Mouse (Mus musculus): Measurements from ENCODE around the gene Rab29. TPM values are rescaled to one million over a fixed set of nuclear protein-coding genes. Genes with fewer than 3 reads are reported as not detected.
"Not testable (repeated sequence)": the region's sequence is repeated elsewhere in the genome, so short reads cannot be mapped to it uniquely, and the experiment has no call there.

Rab29 gene
- polyA plus RNA-seq, 1 experiment from 2014 or later, result 20.1 TPM

DNA sequence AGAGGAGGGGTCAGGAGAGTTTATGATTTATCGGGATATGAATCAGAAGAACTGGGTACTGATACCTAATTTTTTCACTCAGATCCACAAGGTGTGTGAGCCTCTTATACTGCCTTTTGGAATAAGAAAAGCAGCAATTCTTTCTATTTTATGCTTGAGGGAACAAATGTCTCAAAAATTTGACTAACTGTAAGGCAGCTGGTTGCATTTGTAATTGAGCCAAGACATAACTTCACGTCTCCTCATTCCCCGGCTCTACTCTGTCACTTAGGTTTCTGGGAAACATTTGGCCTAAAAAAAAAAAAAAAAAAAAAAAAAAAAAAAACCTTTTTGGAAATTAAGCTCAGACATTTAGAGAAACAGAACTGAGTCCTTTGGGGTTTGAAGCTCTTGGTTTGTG is 19.6 kb downstream of the Rab29 start:
- no peaks in the 10 kb centered on the region for H3K9me3 ChIP-seq (ENCODE audit: low read length)
- no peak for ATAC-seq (ENCODE audit: low FRiP score, low TSS enrichment)
- WGBS, result 67% methylated on average over 3 of the region's 3 CpGs

GRCm38 (mm10) chr1:131890043-131890658 is 23.1 kb downstream of the Rab29 start:
- Histone ChIP-seq H3K4me2 (replicated peaks; ENCODE audit: low read depth, low read length) (no peak overlapping the region), H3K4me1 (ENCODE audit: insufficient read depth, low read length) (no peaks in the 10 kb centered on the region), H3K27ac (ENCODE audit: low read length) (no peak overlapping the region), H3K9me3 (ENCODE audit: low read length) (no peaks in the 10 kb centered on the region), H3K4me3 (ENCODE audit: low read length) (no peak overlapping the region), H3K36me3 (ENCODE audit: insufficient read depth, low read length) (no peaks in the 10 kb centered on the region), H3K27me3 (ENCODE audit: insufficient read depth, low read length) (no peaks in the 10 kb centered on the region), H3K9ac (replicated peaks; ENCODE audit: low read length) (no peak overlapping the region)
- no peak for ATAC-seq (ENCODE audit: low FRiP score, low TSS enrichment)
- WGBS, result 63% methylated on average over 6 of the region's 6 CpGs

More for the DNA sequence above, 19.6 kb downstream of the Rab29 start:
- H3K4me2 ChIP-seq (replicated peaks; ENCODE audit: low read depth, low read length), result no peak overlapping the region
- H3K9ac ChIP-seq (replicated peaks; ENCODE audit: low read length), result no peak overlapping the region
- no peaks in the 10 kb centered on the region for H3K36me3 ChIP-seq (ENCODE audit: insufficient read depth, low read length)
- no peaks in the 10 kb centered on the region for H3K27me3 ChIP-seq (ENCODE audit: insufficient read depth, low read length)
- no peak overlapping the region for H3K27ac ChIP-seq (ENCODE audit: low read length)
- no peak overlapping the region for H3K4me3 ChIP-seq (ENCODE audit: low read length)
- no peaks in the 10 kb centered on the region for H3K4me1 ChIP-seq (ENCODE audit: insufficient read depth, low read length)

DNA sequence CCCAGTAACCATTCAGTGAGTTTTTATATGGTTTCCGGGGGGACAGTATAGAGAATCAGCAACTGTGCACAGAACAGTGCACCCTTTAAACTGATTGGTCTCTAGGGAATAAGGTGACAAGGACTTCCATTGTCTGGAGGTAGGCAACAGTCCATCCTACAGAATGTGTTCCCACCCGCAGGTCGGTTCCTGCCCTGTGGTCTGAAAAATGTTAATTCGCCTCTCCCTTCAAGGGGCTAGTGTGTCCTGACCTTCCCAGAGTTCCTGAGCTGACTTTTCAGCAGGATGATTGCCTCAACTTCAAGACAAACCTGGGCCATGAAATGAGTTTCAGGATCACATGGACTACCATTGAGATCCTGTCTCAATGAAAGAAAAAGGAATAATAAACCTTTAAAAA is 24.4 kb downstream of the Rab29 start:
- Histone ChIP-seq H3K9ac (replicated peaks; ENCODE audit: low read length) (no peak overlapping the region), H3K4me3 (ENCODE audit: low read length) (no peak overlapping the region), H3K4me2 (replicated peaks; ENCODE audit: low read depth, low read length) (no peak overlapping the region), H3K9me3 (ENCODE audit: low read length) (no peaks in the 10 kb centered on the region), H3K36me3 (ENCODE audit: insufficient read depth, low read length) (no peaks in the 10 kb centered on the region), H3K27me3 (ENCODE audit: insufficient read depth, low read length) (no peaks in the 10 kb centered on the region), H3K4me1 (ENCODE audit: insufficient read depth, low read length) (no peaks in the 10 kb centered on the region), H3K27ac (ENCODE audit: low read length) (no peak overlapping the region)
- ATAC-seq (ENCODE audit: low FRiP score, low TSS enrichment), result no peak
- WGBS, result 80% methylated on average over 4 of the region's 4 CpGs

DNA sequence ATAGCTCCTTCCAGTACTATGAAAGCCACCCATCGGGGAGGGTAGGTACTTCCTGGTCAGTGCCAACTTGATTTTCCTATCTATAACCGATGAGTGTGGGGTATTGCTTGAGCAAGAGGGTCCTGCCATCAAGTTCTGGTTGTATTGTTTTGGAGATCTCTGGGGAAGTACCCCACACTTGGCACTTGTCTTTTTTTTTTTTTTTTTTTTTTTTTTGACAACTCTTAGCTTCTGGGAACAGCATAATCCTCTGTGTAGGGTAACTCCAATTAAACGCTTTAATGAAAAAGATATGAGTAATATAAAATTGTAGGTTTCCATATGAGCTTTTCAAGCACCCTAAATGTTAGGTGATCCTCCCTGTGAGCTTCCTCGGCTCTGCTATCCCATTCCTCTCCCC is 35.7 kb downstream of the Rab29 start:
- no peaks in the 10 kb centered on the region for H3K36me3 ChIP-seq (ENCODE audit: insufficient read depth, low read length)
- no peaks in the 10 kb centered on the region for H3K9me3 ChIP-seq (ENCODE audit: low read length)
- no peaks in the 10 kb centered on the region for H3K27me3 ChIP-seq (ENCODE audit: insufficient read depth, low read length)
- 86% methylated on average over 4 of the region's 4 CpGs for WGBS
- H3K4me2 ChIP-seq (replicated peaks; ENCODE audit: low read depth, low read length), result no peak overlapping the region
- H3K9ac ChIP-seq (replicated peaks; ENCODE audit: low read length), result no peak overlapping the region
- H3K4me3 ChIP-seq (ENCODE audit: low read length), result no peak overlapping the region
- H3K4me1 ChIP-seq (ENCODE audit: insufficient read depth, low read length), result no peaks in the 10 kb centered on the region
- no peak overlapping the region for H3K27ac ChIP-seq (ENCODE audit: low read length)
- ATAC-seq (ENCODE audit: low FRiP score, low TSS enrichment), result no peak

GRCm38 (mm10) chr1:131903251-131903650 is 36.2 kb downstream of the Rab29 start:
- H3K9ac ChIP-seq (replicated peaks; ENCODE audit: low read length), result no peak overlapping the region
- no peak overlapping the region for H3K4me2 ChIP-seq (replicated peaks; ENCODE audit: low read depth, low read length)
- WGBS, result 92% methylated on average over 7 of the region's 7 CpGs
- no peaks in the 10 kb centered on the region for H3K36me3 ChIP-seq (ENCODE audit: insufficient read depth, low read length)
- no peak overlapping the region for H3K27ac ChIP-seq (ENCODE audit: low read length)
- no peaks in the 10 kb centered on the region for H3K9me3 ChIP-seq (ENCODE audit: low read length)
- no peak overlapping the region for H3K4me3 ChIP-seq (ENCODE audit: low read length)
- H3K27me3 ChIP-seq (ENCODE audit: insufficient read depth, low read length), result no peaks in the 10 kb centered on the region; the same call in 1 of the 2 replicates
- no peaks in the 10 kb centered on the region for H3K4me1 ChIP-seq (ENCODE audit: insufficient read depth, low read length)
- no peak for ATAC-seq (ENCODE audit: low FRiP score, low TSS enrichment)

- H3K9ac ChIP-seq (replicated peaks; ENCODE audit: low read length), result no peak overlapping the region
- WGBS, result 6% methylated on average over 1 of the region's 1 CpGs
- no peak overlapping the region for H3K4me3 ChIP-seq (ENCODE audit: low read length)
- no peaks in the 10 kb centered on the region for H3K4me1 ChIP-seq (ENCODE audit: insufficient read depth, low read length)
- H3K27ac ChIP-seq (ENCODE audit: low read length), result no peak overlapping the region
- H3K9me3 ChIP-seq (ENCODE audit: low read length), result no peaks in the 10 kb centered on the region
- no peak overlapping the region for H3K4me2 ChIP-seq (replicated peaks; ENCODE audit: low read depth, low read length)
- H3K36me3 ChIP-seq (ENCODE audit: insufficient read depth, low read length), result no peaks in the 10 kb centered on the region
- H3K27me3 ChIP-seq (ENCODE audit: insufficient read depth, low read length), result peaks cover 5% of the 10 kb centered on the region; the same call in 1 of the 2 replicates
- no peak for ATAC-seq (ENCODE audit: low FRiP score, low TSS enrichment)
Measured at GRCm38 (mm10) chr1:131905497-131905896, 38.5 kb downstream of the Rab29 start.

- no peak for ATAC-seq (ENCODE audit: low FRiP score, low TSS enrichment)
- Histone ChIP-seq H3K27me3 (ENCODE audit: insufficient read depth, low read length) (peaks cover 5% of the 10 kb centered on the region; the same call in 1 of the 2 replicates), H3K36me3 (ENCODE audit: insufficient read depth, low read length) (no peaks in the 10 kb centered on the region), H3K4me1 (ENCODE audit: insufficient read depth, low read length) (peaks cover 11% of the 10 kb centered on the region; the same call in 1 of the 2 replicates), H3K27ac (ENCODE audit: low read length) (no peak overlapping the region), H3K4me2 (replicated peaks; ENCODE audit: low read depth, low read length) (no peak overlapping the region), H3K4me3 (ENCODE audit: low read length) (no peak overlapping the region), H3K9ac (replicated peaks; ENCODE audit: low read length) (no peak overlapping the region), H3K9me3 (ENCODE audit: low read length) (no peaks in the 10 kb centered on the region)
- 88% methylated on average over 3 of the region's 3 CpGs for WGBS
Measured at GRCm38 (mm10) chr1:131908456-131908855, 41.4 kb downstream of the Rab29 start.

GRCm38 (mm10) chr1:131909236-131909635 is 42.2 kb downstream of the Rab29 start:
- H3K36me3 ChIP-seq (ENCODE audit: insufficient read depth, low read length); H3K4me3 ChIP-seq (ENCODE audit: low read length); H3K4me2 ChIP-seq (replicated peaks; ENCODE audit: low read depth, low read length); ATAC-seq (ENCODE audit: low FRiP score, low TSS enrichment); H3K9ac ChIP-seq (replicated peaks; ENCODE audit: low read length); H3K27me3 ChIP-seq (ENCODE audit: insufficient read depth, low read length); H3K27ac ChIP-seq (ENCODE audit: low read length); H3K9me3 ChIP-seq (ENCODE audit: low read length): not testable (repeated sequence)
- peaks cover 11% of the 10 kb centered on the region; the same call in 1 of the 2 replicates for H3K4me1 ChIP-seq (ENCODE audit: insufficient read depth, low read length)
- WGBS, result 96% methylated on average over 2 of the region's 2 CpGs

DNA sequence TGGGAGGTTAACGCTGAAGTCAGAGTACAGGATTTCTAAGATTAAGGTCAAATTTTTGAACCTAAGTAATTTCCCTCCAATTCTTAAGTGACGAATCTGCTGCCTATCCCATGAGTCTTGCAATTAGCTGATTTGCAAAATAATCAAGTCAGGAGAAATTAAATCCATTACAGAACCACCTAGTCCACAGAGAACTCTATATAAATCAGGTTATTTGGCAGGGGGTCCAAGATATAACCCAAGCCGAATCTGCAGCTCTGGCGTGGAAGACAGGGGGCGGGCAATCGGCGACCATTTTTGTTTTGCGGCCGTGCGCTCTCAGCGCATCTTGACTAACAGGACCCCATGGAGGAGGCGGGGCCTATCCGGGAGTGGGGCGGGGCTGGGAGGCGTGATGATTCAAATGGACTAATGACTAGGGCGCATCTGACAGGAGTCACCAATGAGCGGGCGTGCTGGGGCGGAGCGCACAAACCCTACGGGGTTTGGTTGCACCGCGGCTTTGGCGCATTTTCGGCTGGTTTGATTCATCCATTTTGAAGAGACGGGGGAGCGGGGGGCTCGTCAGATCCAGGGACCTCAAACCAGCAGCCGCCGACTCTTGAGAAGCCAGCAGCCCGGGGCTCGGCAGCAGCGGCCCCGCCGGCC is 43.1 kb downstream of the Rab29 start, which contains the start of gene Nucks1:
Gene Nucks1, plus strand, starts transcription at position 534 of the 648 bp plus-strand sequence.
- Histone ChIP-seq H3K4me1 (ENCODE audit: insufficient read depth, low read length) (peaks cover 14% of the 10 kb centered on the region), H3K9me3 (ENCODE audit: low read length) (no peaks in the 10 kb centered on the region), H3K9ac (replicated peaks; ENCODE audit: low read length) (peak within 1 kb of the TSS; percentile 99), H3K27me3 (ENCODE audit: insufficient read depth, low read length) (peaks cover 5% of the 10 kb centered on the region; the same call in 1 of the 2 replicates), H3K27ac (ENCODE audit: low read length) (peak within 1 kb of the TSS; percentile 98), H3K4me2 (replicated peaks; ENCODE audit: low read depth, low read length) (peak within 1 kb of the TSS; percentile 82), H3K36me3 (ENCODE audit: insufficient read depth, low read length) (no peaks in the 10 kb centered on the region), H3K4me3 (ENCODE audit: low read length) (peak within 1 kb of the TSS; percentile 97)
- WGBS, result under 1% methylated on average over 34 of the region's 35 CpGs
- ATAC-seq (ENCODE audit: low FRiP score, low TSS enrichment), result peak; percentile 99
